Mouse (Mus musculus) midbrain, embryonic 11.5 days (tissue): ENCODE results near the gene Mxd4. TPM values are rescaled to one million over a fixed set of nuclear protein-coding genes. Genes with fewer than 3 reads are reported as not detected.

Experiments
- ATAC-seq: fragments of 200-750 bp; cut with Nextera tagmentation; 2 replicates; pipeline ENCODE4 v1.8.0; 2017; ENCODE audit warnings: moderate TSS enrichment, moderate library complexity; ENCODE audit not compliant: low FRiP score
- DNase-seq: peaks from one replicate; pipeline ENCODE4 v3.0.0; 2015; ENCODE audit warnings: low spot score; ENCODE audit errors: missing footprints
- H3K27ac ChIP-seq: fragments of 300-500 bp; sonication (generic); 2 replicates; pipeline ENCODE4 v1.5.1; 2014; ENCODE audit warnings: low read depth, low read length
- H3K27me3 ChIP-seq: fragments of 300-500 bp; sonication (generic); 2 replicates; pipeline ENCODE4 v1.6.1; 2014; ENCODE audit warnings: mild to moderate bottlenecking, low read length, moderate library complexity, mixed read lengths; ENCODE audit not compliant: control insufficient read depth, insufficient read depth
- H3K36me3 ChIP-seq: fragments of 300-500 bp; sonication (generic); 2 replicates; pipeline ENCODE4 v1.6.1; 2014; ENCODE audit warnings: mild to moderate bottlenecking, low read length, moderate library complexity, mixed read lengths; ENCODE audit not compliant: control insufficient read depth, insufficient read depth
- H3K4me1 ChIP-seq: fragments of 300-500 bp; sonication (generic); 2 replicates; pipeline ENCODE4 v1.6.1; 2014; ENCODE audit warnings: low read length; ENCODE audit not compliant: control insufficient read depth, insufficient read depth
- H3K4me2 ChIP-seq: fragments of 300-500 bp; sonication (generic); 2 replicates; pipeline ENCODE4 v1.6.1; 2014; ENCODE audit warnings: mild to moderate bottlenecking, moderate library complexity
- H3K4me3 ChIP-seq: fragments of 300-500 bp; sonication (generic); 2 replicates; pipeline ENCODE4 v1.5.1; 2014; ENCODE audit warnings: low read depth, low read length
- H3K9ac ChIP-seq: fragments of 300-500 bp; sonication (generic); 2 replicates; pipeline ENCODE4 v1.6.1; 2014; ENCODE audit warnings: low read length
- H3K9me3 ChIP-seq: fragments of 300-500 bp; sonication (generic); 2 replicates; pipeline ENCODE4 v1.6.1; 2016; ENCODE audit warnings: low read length; ENCODE audit not compliant: control insufficient read depth
- WGBS: fragments of 180-500 bp; shearing (Covaris S2); extraction: QIAGEN DNeasy Blood & Tissue Kit; methylation state at CpG from one replicate; pipeline ENCODE4 v1.1.7; 2014; 5-methylcytosine and 5-hydroxymethylcytosine counted together
- polyA plus RNA-seq: library from polyadenylated mRNA; unstranded; fragments of >200 nt; fragmentation: Nextera tagmentation; extraction: Ambion mirVana; gene quantifications from 2 replicates; pipeline ENCODE4 v1.2.1, GENCODE M21; 2014

Gene Mxd4
- polyA plus RNA-seq, 1 experiment from 2014 or later: 19.3 TPM

DNA sequence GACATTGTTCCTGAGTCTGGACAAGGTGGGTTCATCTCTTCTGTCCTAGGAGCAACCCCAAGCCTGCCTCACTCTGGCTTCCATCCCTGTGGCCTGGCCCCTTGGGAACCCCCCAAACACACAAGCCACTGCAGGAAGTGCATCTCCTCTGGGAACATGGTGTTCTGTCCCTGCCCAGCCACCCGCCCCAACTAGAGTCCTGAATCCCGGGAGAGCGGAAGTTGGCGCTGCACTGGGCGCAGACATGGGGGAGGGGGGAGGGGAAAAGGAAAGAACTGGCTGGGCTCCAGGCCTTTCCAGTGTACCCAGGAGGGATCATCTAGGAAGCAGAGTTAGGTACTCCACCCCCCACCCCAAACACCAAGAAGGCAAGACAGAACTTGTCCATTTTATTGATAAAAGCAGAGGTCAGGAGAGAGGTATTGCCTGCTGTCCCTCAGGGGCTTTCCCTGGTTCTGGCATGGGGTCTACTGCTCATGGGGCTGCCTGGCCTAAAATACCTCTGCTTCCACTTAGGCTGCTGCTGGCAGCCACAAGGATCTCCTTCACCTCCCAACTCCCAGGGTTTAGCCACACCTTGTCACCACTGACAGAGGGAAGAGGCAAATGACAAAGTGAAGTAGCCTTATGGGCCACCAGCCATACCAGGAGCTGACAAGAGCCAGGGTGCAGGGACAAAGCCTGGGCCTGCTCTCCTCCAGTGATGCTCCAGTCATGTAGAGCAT lies 4.2 kb downstream of the Mxd4 start:
- Histone ChIP-seq H3K4me2 (no peak overlapping the region), H3K4me3 (no peak overlapping the region), H3K9ac (no peak overlapping the region), H3K4me1 (peaks cover 12% of the 10 kb centered on the region), H3K9me3 (no peaks in the 10 kb centered on the region), H3K27me3 (no peaks in the 10 kb centered on the region), H3K36me3 (no peaks in the 10 kb centered on the region), H3K27ac (no peak overlapping the region)
- ATAC-seq (no peak), DNase-seq (no peak)
- WGBS: 78% methylated on average over 4 of the region's 5 CpGs

DNA sequence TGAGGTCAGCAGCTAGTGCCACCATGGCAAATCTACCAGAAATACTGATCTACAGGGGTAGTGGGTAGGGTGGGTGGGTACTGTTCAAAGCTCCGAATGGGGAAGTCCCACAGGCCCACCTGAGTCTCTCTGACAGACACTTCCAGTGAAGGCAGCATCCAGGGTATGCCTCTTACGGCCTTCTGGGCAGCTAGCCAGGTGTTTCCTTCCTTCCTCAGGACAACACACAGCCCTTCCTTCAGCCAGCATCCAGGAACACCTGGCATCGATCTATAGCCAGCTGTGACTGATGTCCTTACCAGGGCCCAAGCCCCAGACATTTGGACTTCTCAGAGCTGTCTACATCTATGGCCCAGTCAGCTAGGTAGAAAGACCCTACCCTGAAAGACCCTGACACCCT lies 5.0 kb downstream of the Mxd4 start:
- no peak for ATAC-seq
- Histone ChIP-seq H3K4me2 (no peak overlapping the region), H3K4me3 (no peak overlapping the region), H3K9ac (no peak overlapping the region), H3K9me3 (no peaks in the 10 kb centered on the region), H3K27ac (no peak overlapping the region), H3K4me1 (peaks cover 10% of the 10 kb centered on the region), H3K36me3 (no peaks in the 10 kb centered on the region), H3K27me3 (no peaks in the 10 kb centered on the region)
- no peak for DNase-seq
- WGBS: 78% methylated on average over 3 of the region's 3 CpGs

DNA sequence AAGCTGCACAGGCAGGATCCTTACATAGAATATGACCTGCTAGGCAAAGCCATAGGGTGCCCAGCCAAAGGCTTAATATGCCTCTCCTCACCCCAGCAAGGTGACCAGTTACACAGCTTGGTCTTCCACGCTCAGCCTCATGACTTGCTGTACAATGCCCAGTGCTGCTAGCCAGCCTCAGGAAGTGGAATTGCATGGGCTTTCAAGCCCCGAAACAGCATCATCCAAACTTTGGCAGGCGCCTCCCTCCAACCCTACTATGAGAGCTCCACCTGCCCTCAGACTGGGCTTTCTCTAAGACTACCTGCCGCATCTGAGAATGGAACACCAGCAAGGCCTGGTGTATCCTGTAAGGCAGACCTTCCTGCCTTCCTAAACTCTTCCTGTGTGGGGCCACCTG lies 9.7 kb downstream of the Mxd4 start:
- H3K9ac ChIP-seq: no peak overlapping the region
- DNase-seq: no peak
- H3K4me2 ChIP-seq: no peak overlapping the region
- WGBS: 93% methylated on average over 4 of the region's 4 CpGs
- no peaks in the 10 kb centered on the region for H3K36me3 ChIP-seq
- no peaks in the 10 kb centered on the region for H3K9me3 ChIP-seq
- H3K4me3 ChIP-seq: no peak overlapping the region
- no peak overlapping the region for H3K27ac ChIP-seq
- H3K4me1 ChIP-seq: no peaks in the 10 kb centered on the region
- ATAC-seq: no peak
- H3K27me3 ChIP-seq: no peaks in the 10 kb centered on the region

DNA sequence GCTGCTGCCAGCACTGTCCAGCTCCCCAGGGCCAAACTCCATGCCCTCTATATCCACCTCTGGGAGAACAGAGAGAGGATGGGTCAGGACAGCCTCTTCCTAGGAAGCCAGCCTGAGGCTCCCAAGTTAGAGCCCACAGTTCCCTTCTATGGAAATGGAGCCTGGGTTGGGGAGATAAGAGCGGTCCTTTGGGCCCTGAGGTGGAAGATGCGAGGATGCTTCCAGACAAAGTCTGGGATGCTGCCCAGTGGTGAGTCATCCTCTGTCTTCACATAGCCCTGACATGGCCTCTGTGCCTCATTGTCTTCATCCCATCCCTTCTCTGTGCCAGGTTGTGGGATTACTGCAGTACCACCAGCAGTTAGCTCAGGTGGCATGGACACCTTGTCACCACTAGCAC lies 10.4 kb downstream of the Mxd4 start:
- DNase-seq (no peak), ATAC-seq (no peak)
- 86% methylated on average over 2 of the region's 2 CpGs for WGBS
- Histone ChIP-seq H3K4me3 (no peak overlapping the region), H3K27me3 (no peaks in the 10 kb centered on the region), H3K27ac (no peak overlapping the region), H3K4me1 (no peaks in the 10 kb centered on the region), H3K9me3 (no peaks in the 10 kb centered on the region), H3K36me3 (no peaks in the 10 kb centered on the region), H3K4me2 (no peak overlapping the region), H3K9ac (no peak overlapping the region)

DNA sequence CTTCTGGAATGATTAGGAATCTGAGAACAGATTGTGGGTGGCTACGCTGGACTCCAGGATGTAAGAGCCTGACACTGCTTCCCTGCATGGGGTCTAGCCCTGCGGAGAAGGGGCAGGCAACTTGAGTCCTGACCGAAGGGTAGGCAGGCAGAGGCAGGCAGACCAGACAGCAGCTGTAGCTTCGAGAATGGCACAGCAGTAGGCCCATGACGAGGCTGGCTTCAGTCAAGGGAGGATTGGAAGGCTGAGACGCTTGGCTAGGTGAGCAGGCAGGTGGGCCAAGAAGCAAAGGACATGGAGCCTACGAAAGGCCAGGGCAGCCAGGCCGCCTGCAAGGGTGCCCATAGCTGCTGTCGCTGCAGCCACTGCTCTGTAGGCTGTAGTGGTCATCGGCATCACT lies 10.8 kb downstream of the Mxd4 start:
- no peaks in the 10 kb centered on the region for H3K27me3 ChIP-seq
- WGBS: 65% methylated on average over 10 of the region's 10 CpGs
- H3K36me3 ChIP-seq: no peaks in the 10 kb centered on the region
- no peaks in the 10 kb centered on the region for H3K9me3 ChIP-seq
- ATAC-seq (no peak), DNase-seq (no peak)
- H3K4me2 ChIP-seq: no peak overlapping the region
- H3K4me1 ChIP-seq: no peaks in the 10 kb centered on the region
- H3K27ac ChIP-seq: no peak overlapping the region
- H3K9ac ChIP-seq: no peak overlapping the region
- H3K4me3 ChIP-seq: no peak overlapping the region

DNA sequence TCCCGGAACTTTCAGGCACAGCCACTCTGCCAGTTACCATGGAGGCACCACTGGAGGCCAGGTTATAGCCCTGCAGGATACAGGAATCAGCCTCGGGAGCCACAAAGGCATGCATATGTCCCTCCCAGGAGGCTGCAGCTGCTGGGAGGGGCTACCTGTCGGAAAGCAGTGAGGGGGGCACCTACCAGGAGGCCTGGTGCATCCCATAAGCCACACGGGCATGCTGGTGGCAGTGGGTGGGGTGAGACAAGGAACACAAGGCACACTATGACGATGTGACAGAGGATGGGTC lies 12.2 kb downstream of the Mxd4 start:
- no peaks in the 10 kb centered on the region for H3K9me3 ChIP-seq
- H3K27ac ChIP-seq: no peak overlapping the region
- H3K4me3 ChIP-seq: no peak overlapping the region
- WGBS: 26% methylated on average over 5 of the region's 5 CpGs
- H3K36me3 ChIP-seq: no peaks in the 10 kb centered on the region
- H3K27me3 ChIP-seq: no peaks in the 10 kb centered on the region
- DNase-seq (no peak), ATAC-seq (no peak)
- H3K4me1 ChIP-seq: no peaks in the 10 kb centered on the region
- H3K9ac ChIP-seq: no peak overlapping the region
- H3K4me2 ChIP-seq: no peak overlapping the region

DNA sequence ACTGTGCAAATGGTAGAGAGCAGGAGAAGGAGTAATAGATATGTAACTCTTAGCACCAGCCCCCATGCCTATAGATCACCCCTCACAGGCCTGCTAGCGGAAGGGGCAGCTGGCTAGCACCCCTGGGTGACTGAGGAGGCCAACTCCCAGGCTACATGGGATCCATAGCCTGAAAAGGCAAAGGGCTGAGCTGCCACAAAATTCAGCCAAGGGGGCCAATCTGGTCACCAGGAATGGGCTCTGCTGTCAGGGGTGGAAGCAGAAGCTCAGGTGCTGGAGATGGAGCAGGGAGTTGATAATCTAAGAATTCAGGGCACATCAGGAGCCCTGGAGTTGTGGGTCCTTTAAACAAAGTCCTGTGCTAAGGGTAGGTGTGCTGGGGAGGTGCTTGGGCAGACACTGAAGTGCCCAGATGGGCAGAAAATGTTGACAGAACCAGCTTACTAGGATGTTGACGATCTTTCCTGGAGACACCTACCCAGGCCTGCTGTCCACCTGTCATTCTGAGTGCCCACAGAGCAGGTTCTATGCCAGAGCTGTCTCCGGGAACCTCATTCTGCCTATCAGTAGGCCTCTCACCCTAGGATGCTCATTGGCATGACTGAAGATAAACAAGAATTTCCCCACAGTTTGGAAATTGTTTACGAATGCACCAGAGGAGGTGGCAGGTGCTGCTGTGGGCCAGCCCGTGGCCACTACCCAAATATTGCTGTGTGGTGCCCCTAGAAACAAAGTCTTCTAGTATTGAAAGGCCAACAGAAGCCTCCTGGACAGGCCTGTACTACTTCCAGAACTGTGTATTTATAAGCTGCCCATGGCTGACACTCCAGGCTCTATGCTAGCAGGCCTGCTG lies 12.7 kb downstream of the Mxd4 start:
- H3K9ac ChIP-seq: no peak overlapping the region
- no peaks in the 10 kb centered on the region for H3K36me3 ChIP-seq
- H3K27me3 ChIP-seq: no peaks in the 10 kb centered on the region
- no peak for ATAC-seq
- no peak overlapping the region for H3K4me3 ChIP-seq
- DNase-seq: no peak
- no peaks in the 10 kb centered on the region for H3K9me3 ChIP-seq
- H3K27ac ChIP-seq: no peak overlapping the region
- 73% methylated on average over 5 of the region's 5 CpGs for WGBS
- no peak overlapping the region for H3K4me2 ChIP-seq
- no peaks in the 10 kb centered on the region for H3K4me1 ChIP-seq

DNA sequence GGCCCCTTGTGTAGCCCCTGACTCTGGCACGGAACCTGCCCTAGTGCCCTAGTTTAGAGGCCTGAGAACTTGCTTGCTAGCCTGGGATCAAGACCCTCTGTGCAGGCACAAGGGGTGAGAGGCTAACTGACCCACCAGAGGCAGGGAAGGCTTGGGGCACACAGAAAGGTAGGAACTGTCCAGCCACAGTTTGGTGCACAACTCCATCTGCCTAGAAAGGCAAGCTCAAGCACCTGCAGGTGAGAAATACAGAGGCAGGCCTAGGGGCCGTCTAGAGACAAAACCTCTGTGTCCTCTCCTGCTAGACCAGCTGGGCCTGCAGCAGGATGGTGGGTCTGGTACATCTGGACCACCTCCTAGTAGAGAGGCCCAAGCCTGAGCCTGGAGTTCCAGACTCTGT lies 13.5 kb downstream of the Mxd4 start:
- DNase-seq: no peak
- whole genome bisulfite sequencing: 72% methylated on average over 2 of the region's 2 CpGs
- no peak overlapping the region for H3K27ac ChIP-seq
- no peak overlapping the region for H3K4me3 ChIP-seq
- ATAC-seq: no peak
- H3K4me1 ChIP-seq: no peaks in the 10 kb centered on the region
- H3K27me3 ChIP-seq: no peaks in the 10 kb centered on the region
- no peaks in the 10 kb centered on the region for H3K36me3 ChIP-seq
- H3K4me2 ChIP-seq: no peak overlapping the region
- no peaks in the 10 kb centered on the region for H3K9me3 ChIP-seq
- H3K9ac ChIP-seq: no peak overlapping the region

DNA sequence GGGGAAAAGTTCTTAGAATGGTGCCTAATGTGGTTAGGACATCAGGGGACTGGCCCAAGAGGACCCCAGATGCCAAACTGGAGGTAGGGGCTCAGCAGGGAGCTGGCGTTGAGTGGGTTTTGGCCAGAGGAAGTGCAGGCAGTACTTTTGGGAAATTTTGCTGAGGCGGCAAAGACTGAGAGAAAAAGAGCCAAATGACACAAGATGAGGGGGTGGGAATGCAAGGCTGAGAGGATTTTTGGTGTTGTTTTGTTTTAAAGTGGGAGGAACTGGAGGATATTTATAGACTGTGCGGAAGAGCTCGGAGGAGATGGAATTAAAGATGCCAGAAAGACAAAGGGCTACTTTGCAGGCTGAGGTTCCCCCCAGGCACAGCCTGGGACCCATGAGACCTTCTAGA lies 16.8 kb downstream of the Mxd4 start:
- Histone ChIP-seq H3K27ac (no peak overlapping the region), H3K9ac (no peak overlapping the region), H3K4me1 (peaks cover 7% of the 10 kb centered on the region; the same call in 1 of the 2 replicates), H3K9me3 (no peaks in the 10 kb centered on the region), H3K27me3 (no peaks in the 10 kb centered on the region), H3K36me3 (no peaks in the 10 kb centered on the region), H3K4me2 (no peak overlapping the region), H3K4me3 (no peak overlapping the region)
- 84% methylated on average over 4 of the region's 4 CpGs for WGBS
- no peak for DNase-seq
- no peak for ATAC-seq
